Mouse (Mus musculus): ENCODE results near the gene Pet100. TPM values are rescaled to one million over a fixed set of nuclear protein-coding genes. Genes with fewer than 3 reads are reported as not detected.

The Pet100 gene
- 18.4 TPM for polyA plus RNA-seq (2015; fragmentation: Illumina TruSeq; extraction: RNeasy Lipid Tissue Mini Kit (QIAGEN cat#74804); ENCODE audit: insufficient read depth, low read depth, low replicate concordance)

DNA sequence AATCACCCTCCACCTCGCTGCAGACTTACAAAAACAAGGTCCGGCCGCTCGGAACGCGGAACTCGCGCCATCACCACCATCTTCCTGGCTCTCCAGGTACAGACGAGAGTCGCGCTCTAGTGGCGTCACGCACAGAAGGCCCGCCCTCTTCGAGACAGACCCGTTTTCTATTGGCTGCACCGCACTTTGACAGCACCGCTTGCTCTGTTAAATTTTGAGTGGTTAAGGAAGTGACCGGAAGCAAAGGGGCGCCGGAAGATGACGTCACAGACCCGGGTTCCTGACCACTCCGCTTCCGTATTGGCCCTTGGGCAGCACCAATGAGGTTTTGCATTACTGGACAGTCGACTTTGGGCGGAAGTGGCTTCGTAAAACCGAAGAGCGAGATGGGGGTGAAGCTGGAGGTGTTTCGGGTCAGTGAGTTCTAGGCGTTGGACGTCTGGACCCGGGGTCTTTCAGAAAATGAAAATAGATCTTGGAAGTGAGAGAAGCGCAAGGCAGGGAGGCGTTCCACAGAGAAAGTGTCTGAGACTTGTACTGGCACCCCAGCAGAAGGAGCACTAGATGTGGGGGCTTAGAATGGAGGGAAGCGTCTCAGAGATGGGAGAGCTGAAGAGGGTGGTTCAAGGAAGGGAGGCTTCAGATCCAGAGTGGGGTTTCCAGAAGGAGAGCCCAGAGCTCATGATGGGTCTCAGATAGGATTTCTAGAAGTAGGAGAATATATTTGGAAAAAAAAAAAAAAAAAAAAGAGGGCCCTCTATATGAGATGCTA lies at the start of gene Pet100, which contains the start of gene Xab2:
Gene Pet100, plus strand, starts transcription at position 350 of the 772 bp plus-strand sequence.
Gene Xab2, minus strand, starts transcription at position 118 of the 772 bp plus-strand sequence.

GRCm38 (mm10) chr8:3586993-3587390 lies 34.4 kb upstream of the Pet100 start, which contains the start of gene Camsap3:
Gene Camsap3 (plus strand): TSS chr8:3587293.

GRCm38 (mm10) chr8:3625445-3625844 lies 4.1 kb downstream of the Pet100 start, which contains the start of gene Pcp2:
Gene Pcp2 (minus strand): TSS chr8:3625545.

DNA sequence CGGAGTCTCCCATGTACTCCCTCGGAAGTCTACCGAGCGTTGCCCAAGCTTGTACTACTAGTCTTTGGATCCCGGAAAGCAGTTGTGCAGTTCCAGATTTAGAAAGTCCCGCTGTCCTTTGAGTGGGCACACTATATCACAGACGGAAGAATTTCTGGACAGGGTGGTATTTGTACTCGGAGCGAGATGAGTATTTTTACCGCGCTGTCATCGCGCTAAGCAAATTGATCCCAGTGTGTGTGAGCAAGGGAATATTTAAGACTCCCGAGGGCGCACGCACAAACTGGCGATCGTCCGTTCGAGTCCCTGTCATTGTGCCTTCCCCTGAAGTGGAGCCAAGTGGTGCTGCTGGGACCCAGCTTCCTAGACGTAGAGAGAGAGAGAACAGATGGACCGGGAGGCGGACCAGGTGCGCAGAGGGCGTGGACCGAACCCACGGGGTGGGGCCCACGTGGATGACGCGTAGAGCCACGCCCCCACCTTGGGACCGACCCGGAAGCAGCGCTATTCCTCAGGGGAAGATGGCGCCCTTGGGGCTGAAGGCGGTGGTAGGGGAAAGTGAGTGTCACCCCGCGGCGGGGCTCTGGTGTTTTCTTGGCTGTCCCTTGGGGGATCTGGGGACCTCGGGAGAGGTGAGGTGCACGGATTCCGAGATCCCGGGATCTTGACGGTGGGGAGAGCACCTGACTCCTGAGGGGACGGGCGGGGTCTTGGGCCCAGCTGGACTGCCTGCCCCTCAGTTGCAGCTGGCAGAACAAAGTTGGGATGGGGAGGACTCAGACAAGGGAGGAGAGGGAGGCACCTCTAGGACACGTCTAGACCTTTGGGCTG lies 9.5 kb downstream of the Pet100 start, which contains the start of gene Stxbp2:
Gene Stxbp2, plus strand, starts transcription at position 309 of the 831 bp plus-strand sequence.

GRCm38 (mm10) chr8:3655526-3655925 lies 34.2 kb downstream of the Pet100 start, which contains the start of gene Retn:
Gene Retn (plus strand): TSS chr8:3655770.

DNA sequence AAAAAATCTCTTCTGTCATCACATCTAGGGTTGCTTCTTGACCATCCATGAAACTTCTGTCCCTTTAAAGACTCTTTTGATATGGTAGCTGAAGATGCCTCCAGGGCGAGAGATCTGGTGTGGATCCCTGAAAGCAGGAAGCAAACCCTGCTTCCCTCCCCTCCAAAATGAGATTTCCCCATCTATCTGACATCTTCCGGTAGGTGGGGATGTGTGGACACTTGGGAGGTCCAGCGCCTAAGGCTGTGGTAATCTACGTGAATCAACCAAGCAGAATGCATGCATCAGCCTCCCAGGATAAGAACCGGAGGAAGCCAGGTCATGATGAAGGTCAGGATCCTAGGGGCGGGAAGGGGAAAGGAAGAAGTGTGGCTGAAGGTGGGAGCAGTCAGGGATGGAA lies 44.2 kb downstream of the Pet100 start, which contains the start of gene Mcemp1:
Gene Mcemp1, plus strand, starts transcription at position 248 of the 400 bp plus-strand sequence.

GRCm38 (mm10) chr8:3671980-3672491 lies 50.7 kb downstream of the Pet100 start, which contains the start of gene Fcor:
Gene Fcor (minus strand): TSS chr8:3672362.

Other genes starting within 250 kb of the Pet100 start
- 7.0 TPM for gene Arhgef18, start 228.5 kb upstream of the Pet100 start, polyA plus RNA-seq (2015; fragmentation: Illumina TruSeq; extraction: RNeasy Lipid Tissue Mini Kit (QIAGEN cat#74804); ENCODE audit: insufficient read depth, low read depth, low replicate concordance)
- gene Pex11g, start 153.9 kb upstream of the Pet100 start, polyA plus RNA-seq (2015; fragmentation: Illumina TruSeq; extraction: RNeasy Lipid Tissue Mini Kit (QIAGEN cat#74804); ENCODE audit: insufficient read depth, low read depth, low replicate concordance): 7.6 TPM
- not detected for gene Tex45, start 150.7 kb upstream of the Pet100 start, polyA plus RNA-seq (2015; fragmentation: Illumina TruSeq; extraction: RNeasy Lipid Tissue Mini Kit (QIAGEN cat#74804); ENCODE audit: insufficient read depth, low read depth, low replicate concordance)
- gene Zfp358, start 128.4 kb upstream of the Pet100 start, polyA plus RNA-seq (2015; fragmentation: Illumina TruSeq; extraction: RNeasy Lipid Tissue Mini Kit (QIAGEN cat#74804); ENCODE audit: insufficient read depth, low read depth, low replicate concordance): 4.5 TPM
- 19.2 TPM for gene Mcoln1, start 121.1 kb upstream of the Pet100 start, polyA plus RNA-seq (2015; fragmentation: Illumina TruSeq; extraction: RNeasy Lipid Tissue Mini Kit (QIAGEN cat#74804); ENCODE audit: insufficient read depth, low read depth, low replicate concordance)
- gene Pnpla6, start 106.2 kb upstream of the Pet100 start, polyA plus RNA-seq (2015; fragmentation: Illumina TruSeq; extraction: RNeasy Lipid Tissue Mini Kit (QIAGEN cat#74804); ENCODE audit: insufficient read depth, low read depth, low replicate concordance): 17.7 TPM
- gene C330021F23Rik, start 53.6 kb upstream of the Pet100 start, polyA plus RNA-seq (2015; fragmentation: Illumina TruSeq; extraction: RNeasy Lipid Tissue Mini Kit (QIAGEN cat#74804); ENCODE audit: insufficient read depth, low read depth, low replicate concordance): not detected
- 25.9 TPM for gene Camsap3, start 34.3 kb upstream of the Pet100 start, polyA plus RNA-seq (2015; fragmentation: Illumina TruSeq; extraction: RNeasy Lipid Tissue Mini Kit (QIAGEN cat#74804); ENCODE audit: insufficient read depth, low read depth, low replicate concordance)
- gene Xab2, start 232 bp upstream of the Pet100 start, polyA plus RNA-seq (2015; fragmentation: Illumina TruSeq; extraction: RNeasy Lipid Tissue Mini Kit (QIAGEN cat#74804); ENCODE audit: insufficient read depth, low read depth, low replicate concordance): 8.2 TPM
- gene Pcp2, start 4.0 kb downstream of the Pet100 start, polyA plus RNA-seq (2015; fragmentation: Illumina TruSeq; extraction: RNeasy Lipid Tissue Mini Kit (QIAGEN cat#74804); ENCODE audit: insufficient read depth, low read depth, low replicate concordance): not detected
- 86.7 TPM for gene Stxbp2, start 9.4 kb downstream of the Pet100 start, polyA plus RNA-seq (2015; fragmentation: Illumina TruSeq; extraction: RNeasy Lipid Tissue Mini Kit (QIAGEN cat#74804); ENCODE audit: insufficient read depth, low read depth, low replicate concordance)
- 15.3 TPM for gene Retn, start 34.2 kb downstream of the Pet100 start, polyA plus RNA-seq (2015; fragmentation: Illumina TruSeq; extraction: RNeasy Lipid Tissue Mini Kit (QIAGEN cat#74804); ENCODE audit: insufficient read depth, low read depth, low replicate concordance)
- not detected for gene Mcemp1, start 44.2 kb downstream of the Pet100 start, polyA plus RNA-seq (2015; fragmentation: Illumina TruSeq; extraction: RNeasy Lipid Tissue Mini Kit (QIAGEN cat#74804); ENCODE audit: insufficient read depth, low read depth, low replicate concordance)
- 4.2 TPM for gene Fcor, start 50.8 kb downstream of the Pet100 start, polyA plus RNA-seq (2015; fragmentation: Illumina TruSeq; extraction: RNeasy Lipid Tissue Mini Kit (QIAGEN cat#74804); ENCODE audit: insufficient read depth, low read depth, low replicate concordance)
- 4.5 TPM for gene Trappc5, start 54.8 kb downstream of the Pet100 start, polyA plus RNA-seq (2015; fragmentation: Illumina TruSeq; extraction: RNeasy Lipid Tissue Mini Kit (QIAGEN cat#74804); ENCODE audit: insufficient read depth, low read depth, low replicate concordance)
- not detected for gene Fcer2a, start 72.6 kb downstream of the Pet100 start, polyA plus RNA-seq (2015; fragmentation: Illumina TruSeq; extraction: RNeasy Lipid Tissue Mini Kit (QIAGEN cat#74804); ENCODE audit: insufficient read depth, low read depth, low replicate concordance)
- not detected for gene Clec4g, start 99.1 kb downstream of the Pet100 start, polyA plus RNA-seq (2015; fragmentation: Illumina TruSeq; extraction: RNeasy Lipid Tissue Mini Kit (QIAGEN cat#74804); ENCODE audit: insufficient read depth, low read depth, low replicate concordance)
- 1.0 TPM for gene Cd209a, start 127.4 kb downstream of the Pet100 start, polyA plus RNA-seq (2015; fragmentation: Illumina TruSeq; extraction: RNeasy Lipid Tissue Mini Kit (QIAGEN cat#74804); ENCODE audit: insufficient read depth, low read depth, low replicate concordance)
- not detected for gene Cd209e, start 232.8 kb downstream of the Pet100 start, polyA plus RNA-seq (2015; fragmentation: Illumina TruSeq; extraction: RNeasy Lipid Tissue Mini Kit (QIAGEN cat#74804); ENCODE audit: insufficient read depth, low read depth, low replicate concordance)

Measured in pancreas, adult 10 weeks (tissue).